Mouse (Mus musculus) urinary bladder, postnatal 25 days (tissue): ENCODE data around the gene Zfp459.
A peak's percentile ranks its signal among the peaks of the same experiment; 100 is the strongest.
"Not testable (repeated sequence)": the region's sequence is repeated elsewhere in the genome, so short reads cannot be mapped to it uniquely, and the experiment has no call there.

Experiments used
- DNase-seq: peaks from one replicate; pipeline ENCODE4 v3.0.0; 2022; ENCODE audit warnings: low spot score

Gene Zfp459

DNA sequence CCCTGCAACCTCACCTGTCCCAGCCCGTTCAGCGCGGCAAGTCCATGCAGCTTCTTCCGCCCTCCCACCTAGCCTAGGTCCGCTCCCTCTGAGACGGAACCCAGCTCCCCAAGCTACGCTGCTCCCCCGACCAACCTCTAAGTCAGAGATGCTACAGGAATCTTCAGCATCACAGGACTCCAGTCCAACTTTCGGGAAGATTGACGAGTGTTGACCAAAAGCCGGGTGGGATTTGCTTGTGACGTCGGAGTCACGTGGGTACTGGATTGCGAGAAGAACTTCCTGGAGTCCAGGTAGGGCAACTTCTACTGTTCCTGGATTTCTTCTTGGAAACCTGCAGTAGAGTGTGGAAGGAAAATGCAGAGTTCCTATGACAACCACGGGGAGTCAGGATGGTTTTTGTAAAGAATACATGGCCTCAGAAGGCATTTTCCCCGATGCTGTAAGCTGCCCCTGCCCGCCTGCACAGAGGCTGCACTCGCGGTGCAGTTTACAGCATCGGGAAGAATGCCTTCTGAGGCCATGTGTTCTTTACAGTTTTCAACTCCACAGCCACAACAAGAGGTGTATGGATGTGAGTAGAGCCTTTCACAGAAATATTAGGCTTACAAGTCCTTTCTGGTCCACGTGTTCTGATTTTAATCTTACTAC is at the start of gene Zfp459:
TSS of gene Zfp459 (minus strand) at position 212 of the 651 bp plus-strand sequence.
- no peak for DNase-seq

DNA sequence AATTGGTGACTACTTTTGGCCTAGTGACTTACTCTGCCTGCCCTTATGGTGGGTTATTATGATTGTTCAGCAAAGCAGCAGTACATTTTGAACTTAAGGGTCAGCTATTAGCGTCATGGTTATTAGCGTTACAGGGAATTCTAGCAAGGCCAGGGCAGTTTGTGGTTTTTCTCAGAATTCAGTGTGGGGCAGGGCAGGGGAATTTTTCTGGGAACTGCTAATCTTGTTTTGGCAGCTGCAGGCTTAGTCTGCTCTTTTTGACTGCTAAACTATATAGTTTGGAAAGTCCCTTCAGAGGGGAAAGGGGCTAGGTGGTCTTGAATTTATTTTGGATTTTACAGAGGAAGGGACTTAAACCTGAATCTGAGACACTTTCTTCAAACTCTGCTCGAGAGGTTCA is 48.1 kb upstream of the Zfp459 start:
- no peak for DNase-seq

DNA sequence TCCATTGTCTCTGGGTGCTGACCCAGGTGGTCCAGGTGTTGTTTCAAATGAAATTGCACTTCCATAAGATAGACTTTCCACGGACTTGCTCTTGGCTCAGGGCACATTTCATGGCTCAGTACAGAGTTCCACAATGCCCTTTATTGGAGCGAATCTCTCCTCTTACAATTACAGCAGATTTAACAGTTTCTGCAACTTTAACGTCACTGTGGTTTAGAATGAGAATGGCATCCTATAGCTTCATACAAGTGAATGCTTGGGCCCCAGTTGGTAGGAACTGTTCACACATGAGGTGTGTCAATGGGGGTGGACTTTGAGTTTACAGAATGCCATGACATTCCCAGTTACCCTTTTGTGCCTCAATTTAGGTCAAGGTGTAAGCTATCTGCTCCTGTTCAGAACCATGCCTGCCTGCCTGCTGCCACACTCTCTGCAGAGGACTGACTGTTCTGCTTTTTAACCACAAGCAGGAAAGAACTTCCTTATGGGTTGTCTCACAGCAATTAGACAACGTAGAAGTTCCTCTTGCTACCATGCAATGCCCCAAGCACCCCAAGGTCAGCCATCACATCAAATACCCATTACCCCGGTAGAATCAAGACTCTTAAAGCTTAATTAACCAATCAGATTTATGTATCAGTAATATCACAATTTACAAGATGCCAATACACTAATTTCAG is 42.4 kb upstream of the Zfp459 start:
- DNase-seq = not testable (repeated sequence)

- no peak for DNase-seq
These were observed 30.7 kb upstream of the Zfp459 start for GRCm38 (mm10) chr13:67452021-67452309.

DNA sequence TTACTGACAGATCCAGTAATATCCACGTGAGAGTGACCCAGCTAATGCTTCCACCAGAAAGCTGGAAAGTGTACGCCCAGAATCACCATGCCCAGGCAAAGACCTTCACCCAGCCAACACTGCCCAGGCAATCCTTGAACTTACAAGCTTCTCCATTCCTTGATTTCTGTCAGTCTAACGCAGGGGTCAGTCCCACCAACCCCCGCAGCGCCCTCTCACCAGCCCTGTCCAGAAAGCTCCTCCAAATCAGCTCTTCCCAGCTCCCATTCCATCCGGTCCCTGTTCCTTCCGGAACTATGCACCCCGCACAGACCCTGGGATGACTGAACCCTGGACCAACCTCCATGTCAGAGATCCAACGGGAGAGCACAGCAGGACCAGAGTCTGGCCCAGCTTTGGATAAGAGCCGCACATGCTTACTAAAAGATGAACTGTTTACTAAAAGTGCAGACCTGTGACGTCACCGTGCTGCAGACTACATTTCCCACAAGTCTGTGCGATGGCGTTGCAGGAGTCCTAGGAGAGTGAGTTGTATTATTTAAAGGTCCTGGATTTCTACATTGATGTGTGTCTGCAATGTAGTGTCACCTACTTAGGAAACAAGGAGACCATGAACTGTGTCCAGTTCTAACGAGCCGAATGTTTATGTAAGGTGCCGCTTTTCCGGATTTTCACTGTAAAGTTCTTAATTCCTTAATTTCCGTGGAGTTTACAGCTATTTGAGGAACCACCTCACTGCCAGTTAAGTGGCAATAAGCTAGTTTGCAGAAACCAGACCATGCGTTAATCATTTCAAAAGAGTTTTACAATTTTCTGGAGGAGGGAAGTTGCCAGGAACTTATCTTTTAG is 30.2 kb upstream of the Zfp459 start, which contains the start of gene Zfp874a:
TSS of gene Zfp874a (minus strand) at position 453 of the 849 bp plus-strand sequence.
- DNase-seq = peak; percentile 82

DNA sequence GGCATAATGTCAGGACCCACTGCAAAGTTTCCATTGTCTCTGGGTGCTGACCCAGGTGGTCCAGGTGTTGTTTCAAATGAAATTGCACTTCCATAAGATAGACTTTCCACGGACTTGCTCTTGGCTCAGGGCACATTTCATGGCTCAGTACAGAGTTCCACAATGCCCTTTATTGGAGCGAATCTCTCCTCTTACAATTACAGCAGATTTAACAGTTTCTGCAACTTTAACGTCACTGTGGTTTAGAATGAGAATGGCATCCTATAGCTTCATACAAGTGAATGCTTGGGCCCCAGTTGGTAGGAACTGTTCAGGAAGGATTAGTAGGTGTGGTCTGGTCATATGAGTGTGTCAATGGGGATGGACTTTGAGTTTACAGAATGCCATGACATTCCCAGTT is 15.9 kb upstream of the Zfp459 start:
- not testable (repeated sequence) for DNase-seq

- no peak for DNase-seq
These were observed 6.9 kb upstream of the Zfp459 start for GRCm38 (mm10) chr13:67428116-67428515.

GRCm38 (mm10) chr13:67425699-67426098 is 4.5 kb upstream of the Zfp459 start:
- DNase-seq = not testable (repeated sequence)

DNA sequence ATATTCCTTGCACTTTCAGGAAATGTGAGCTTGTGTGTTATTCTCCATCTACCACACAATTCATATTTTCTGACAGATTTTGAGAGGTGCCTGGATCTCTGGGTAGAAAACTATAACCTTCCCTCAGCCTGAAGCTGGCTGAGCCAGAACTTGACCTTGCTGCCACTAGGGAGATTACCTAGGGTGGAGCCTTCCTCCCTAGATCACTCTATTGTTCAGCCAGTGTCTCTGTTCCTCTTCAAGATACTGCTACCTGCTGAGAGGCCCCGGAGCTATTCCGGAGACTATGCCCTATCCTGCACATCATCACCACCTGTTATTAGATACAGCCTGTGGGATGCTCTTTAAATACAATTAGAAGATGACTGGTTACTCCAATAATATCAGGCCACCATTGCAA is 1.3 kb upstream of the Zfp459 start:
- DNase-seq = not testable (repeated sequence)

DNA sequence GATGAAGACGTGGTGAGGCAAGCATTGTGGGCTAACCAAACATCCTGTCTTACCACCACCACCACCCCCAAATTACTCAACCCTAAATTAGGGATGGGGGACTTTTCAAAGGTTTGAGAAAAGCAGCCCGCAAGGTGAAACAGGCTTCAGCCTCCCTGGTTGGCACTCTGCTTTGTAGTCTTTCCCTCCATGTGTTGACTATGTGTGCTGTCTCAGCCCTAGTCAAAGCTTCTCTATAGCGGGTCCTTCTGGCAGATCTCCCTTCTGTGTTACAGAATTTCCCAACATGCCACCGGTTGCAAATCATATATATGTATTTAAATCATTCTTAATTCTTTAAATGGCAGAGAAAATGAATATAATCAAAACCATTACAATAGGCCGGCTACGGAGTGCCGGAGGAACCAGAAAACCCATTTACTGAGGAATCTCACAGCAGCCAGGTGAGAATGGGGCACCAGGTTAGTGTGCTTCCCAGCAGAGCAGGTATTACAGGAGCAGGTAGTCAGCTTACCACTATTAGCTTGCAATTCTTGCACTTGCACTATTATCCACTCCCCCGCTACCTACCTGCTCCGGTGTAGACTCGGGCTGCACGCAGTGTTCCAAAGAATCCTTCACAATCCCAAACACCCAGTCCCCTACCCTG is 536 bp downstream of the Zfp459 start:
- peak; percentile 39 for DNase-seq

DNA sequence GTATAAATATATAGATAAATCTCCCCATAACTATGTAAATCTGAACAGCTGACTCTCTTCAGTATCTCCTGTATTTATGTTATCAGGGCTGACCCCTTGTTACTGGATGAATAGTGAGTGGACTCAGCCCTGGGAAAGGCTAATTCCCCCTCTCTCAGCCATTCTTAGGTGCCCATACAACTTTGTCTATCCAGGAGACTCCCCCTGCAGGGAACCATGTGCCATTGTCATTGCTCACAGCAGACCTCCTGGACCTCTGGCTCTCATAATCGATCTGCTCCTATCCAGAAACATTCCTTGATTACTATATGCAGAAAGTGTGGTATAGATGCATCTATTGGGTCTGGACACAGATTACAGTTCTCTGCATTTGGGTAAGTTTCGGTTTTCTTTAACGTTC is 4.4 kb downstream of the Zfp459 start:
- DNase-seq = no peak

DNA sequence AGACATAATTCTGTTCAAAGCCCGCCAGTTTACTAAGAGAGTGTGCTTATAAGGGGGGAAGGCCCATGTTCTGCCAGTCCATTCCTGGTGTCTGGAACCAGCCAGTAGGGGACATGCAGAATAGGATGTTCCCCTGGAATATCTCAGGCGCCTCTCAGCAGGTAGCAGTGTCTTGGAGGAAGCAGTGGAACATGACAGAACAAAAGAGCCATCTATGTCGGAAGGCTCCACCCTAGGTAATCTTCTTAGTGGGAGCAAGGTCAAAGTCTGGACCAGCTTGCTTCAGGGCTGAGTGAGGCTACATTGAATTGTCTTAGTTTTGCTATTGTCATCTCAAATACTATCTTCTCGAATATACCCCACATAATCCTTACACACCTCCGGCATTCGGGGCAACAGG is 5.5 kb downstream of the Zfp459 start:
- DNase-seq = no peak

DNA sequence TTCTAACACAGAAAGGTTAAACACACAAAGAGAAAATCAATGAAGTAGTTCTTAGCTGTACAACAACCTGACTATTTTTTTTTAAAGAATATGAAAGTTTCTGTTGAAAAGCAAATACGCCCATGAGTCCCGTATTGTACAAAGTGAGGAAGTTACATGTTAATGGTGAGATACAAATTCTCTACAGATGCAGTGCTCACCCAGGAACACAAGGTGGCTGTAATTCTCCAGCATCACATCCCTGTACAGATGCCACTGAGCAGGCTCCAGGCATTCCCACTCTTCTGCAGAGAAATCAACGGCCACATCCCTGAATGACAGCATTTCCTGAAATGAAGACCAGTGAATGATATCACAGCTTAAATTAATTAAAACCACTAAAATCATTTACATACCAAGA is 7.6 kb downstream of the Zfp459 start:
- DNase-seq = not testable (repeated sequence)

GRCm38 (mm10) chr13:67399183-67399903 is 21.9 kb downstream of the Zfp459 start, which contains the start of gene Zfp429:
Gene Zfp429, minus strand, starts transcription at chr13:67399819.
- peak; percentile 55 for DNase-seq

- DNase-seq = not testable (repeated sequence)
These were observed 45.0 kb downstream of the Zfp459 start for GRCm38 (mm10) chr13:67376255-67376654.

GRCm38 (mm10) chr13:67375050-67375911 is 45.9 kb downstream of the Zfp459 start, which contains the start of the genes Gm28041 and Zfp456:
Gene Gm28041, minus strand, starts transcription at chr13:67375733.
Gene Zfp456, minus strand, starts transcription at chr13:67375810.
- peak; percentile 46 for DNase-seq

- peak; percentile 85 for DNase-seq
These were observed 61.0 kb downstream of the Zfp459 start, which contains the start of the genes Gm28044 and Zfp953 for GRCm38 (mm10) chr13:67360131-67360744. Gene Gm28044, minus strand, starts transcription at chr13:67360536. Gene Zfp953, minus strand, starts transcription at chr13:67360605.
